Mouse (Mus musculus): Measurements from ENCODE around the gene Plau.
A peak's percentile ranks its signal among the peaks of the same experiment; 100 is the strongest.

The Plau gene

DNA sequence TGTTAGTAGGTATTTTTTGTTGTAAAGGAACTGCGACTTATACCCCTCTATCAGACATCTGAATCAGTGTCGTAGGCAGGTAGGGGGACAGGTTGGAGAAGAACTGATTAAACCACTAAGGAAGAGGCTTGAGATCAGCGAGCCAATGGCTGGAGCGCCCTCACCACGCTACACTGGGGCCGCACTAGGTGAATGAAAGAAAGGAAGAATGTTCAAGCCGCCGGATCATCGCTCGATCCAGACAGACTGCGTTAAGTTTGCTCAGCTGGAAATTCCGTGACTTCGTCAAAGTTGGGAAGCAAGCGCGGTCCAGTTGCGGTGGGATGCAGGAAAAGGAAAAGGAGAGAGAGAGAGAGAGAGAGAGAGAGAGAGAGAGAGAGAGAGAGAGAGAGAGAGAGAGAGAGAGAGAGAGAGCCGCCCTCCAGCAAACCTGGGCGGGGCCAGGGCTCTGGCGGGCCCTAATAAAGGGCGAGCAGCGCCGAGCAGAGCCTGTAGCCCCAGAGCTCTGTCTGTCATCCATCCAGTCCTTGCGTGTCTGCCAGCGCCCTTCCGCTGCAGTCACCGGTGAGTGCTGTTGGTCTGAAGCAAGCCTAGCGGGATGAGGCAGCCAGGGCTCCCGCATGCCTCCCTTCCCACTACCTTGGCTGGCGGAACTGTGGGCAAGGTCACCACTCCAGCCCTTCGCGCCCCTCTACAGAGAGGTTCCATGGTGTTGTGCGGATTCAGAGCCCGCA, at the start of gene Plau:
Gene Plau (plus strand): TSS at position 490 of the 734 bp plus-strand sequence.
- DNase-seq: peak; percentile 17 to 21

- no peak for DNase-seq
These were observed 48.3 kb upstream of the Plau start for GRCm38 (mm10) chr14:20788151-20788550.

- DNase-seq: no peak
These were observed 46.9 kb upstream of the Plau start for GRCm38 (mm10) chr14:20789593-20789992.

DNA sequence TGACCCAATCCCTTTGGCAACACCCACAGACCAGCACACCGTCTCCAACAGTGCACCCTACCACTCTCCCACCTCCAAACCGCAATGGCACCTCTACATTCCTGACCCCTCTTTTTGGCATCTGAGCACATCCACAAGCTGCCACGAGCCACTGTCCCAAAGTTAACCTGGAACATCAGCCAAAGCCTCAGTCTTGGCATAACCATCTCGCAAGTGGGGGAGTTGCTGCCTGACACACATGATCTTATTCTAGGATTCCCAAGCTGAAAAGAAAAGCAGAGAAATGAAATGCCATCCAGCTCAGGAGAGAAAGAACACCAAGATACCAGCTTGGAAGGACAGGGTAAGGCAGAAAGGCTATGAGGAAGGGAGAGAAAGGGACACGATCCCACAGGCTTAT, 46.0 kb upstream of the Plau start:
- no peak for DNase-seq

GRCm38 (mm10) chr14:20790996-20791395, 45.5 kb upstream of the Plau start:
- DNase-seq: no peak

DNA sequence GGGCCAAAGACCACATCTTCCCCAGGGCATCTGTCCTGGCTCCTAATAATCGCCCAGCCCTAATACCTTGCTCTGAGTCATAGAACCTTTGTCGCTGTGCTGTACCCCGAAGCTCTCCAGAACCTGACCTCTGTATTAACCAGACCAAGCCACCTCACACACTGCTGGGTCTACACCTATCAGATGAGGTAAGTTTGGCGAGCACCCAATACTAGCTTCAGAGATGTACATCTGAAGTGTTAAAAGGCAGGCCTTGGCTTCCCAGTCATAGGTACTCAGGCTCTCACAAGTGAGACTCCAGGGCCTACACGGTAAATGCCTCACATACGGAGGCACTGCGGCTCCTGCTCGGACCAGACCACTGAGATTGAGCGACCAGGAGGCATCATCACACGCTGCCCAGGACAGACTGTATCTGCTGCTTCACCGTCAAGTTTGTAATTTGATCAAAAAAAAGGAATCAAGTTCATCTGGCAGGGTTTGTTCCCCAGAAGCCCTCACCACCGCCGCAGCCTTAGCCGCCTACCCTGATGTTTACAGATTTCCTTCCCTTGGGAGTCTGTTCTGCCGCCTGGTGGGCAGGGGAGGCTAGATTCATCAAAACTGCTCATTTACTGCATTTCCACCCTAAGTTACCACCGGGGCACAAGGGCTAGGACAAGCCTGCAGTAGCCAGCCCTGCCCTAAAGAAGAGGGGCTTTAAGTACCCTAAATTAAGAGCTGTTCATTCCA, 44.8 kb upstream of the Plau start:
- DNase-seq: no peak

DNA sequence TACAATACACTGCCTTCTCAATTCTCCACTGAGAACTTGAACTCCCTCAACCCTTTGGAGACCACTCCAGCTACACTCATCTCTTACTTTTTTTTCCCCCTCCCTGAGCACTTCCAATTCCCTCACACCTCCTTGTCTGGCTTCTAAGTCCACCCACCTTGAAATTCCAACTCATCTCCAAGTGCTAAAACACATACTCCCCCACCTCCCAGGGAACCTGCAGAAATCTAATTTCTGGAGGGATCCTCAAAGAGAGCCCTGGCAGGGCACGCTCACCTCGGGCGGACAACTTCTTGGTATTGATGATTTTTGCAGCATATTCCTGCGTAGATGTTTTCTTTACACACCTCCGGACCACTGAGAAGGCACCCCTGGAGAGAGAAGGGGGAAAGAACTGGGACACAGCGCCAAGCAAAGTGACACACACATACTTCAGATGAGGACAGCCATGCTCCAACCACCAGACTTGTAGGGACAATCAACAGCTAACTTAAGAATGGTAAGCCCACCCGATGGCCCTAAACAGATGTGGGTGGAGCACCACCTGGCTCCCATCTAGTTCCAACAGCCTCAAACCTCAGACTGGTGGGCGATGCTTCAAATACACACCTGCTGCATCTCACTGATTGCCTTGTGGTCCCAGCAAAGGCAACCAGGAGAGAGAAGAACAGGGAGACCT, 44.1 kb upstream of the Plau start:
- no peak for DNase-seq

DNA sequence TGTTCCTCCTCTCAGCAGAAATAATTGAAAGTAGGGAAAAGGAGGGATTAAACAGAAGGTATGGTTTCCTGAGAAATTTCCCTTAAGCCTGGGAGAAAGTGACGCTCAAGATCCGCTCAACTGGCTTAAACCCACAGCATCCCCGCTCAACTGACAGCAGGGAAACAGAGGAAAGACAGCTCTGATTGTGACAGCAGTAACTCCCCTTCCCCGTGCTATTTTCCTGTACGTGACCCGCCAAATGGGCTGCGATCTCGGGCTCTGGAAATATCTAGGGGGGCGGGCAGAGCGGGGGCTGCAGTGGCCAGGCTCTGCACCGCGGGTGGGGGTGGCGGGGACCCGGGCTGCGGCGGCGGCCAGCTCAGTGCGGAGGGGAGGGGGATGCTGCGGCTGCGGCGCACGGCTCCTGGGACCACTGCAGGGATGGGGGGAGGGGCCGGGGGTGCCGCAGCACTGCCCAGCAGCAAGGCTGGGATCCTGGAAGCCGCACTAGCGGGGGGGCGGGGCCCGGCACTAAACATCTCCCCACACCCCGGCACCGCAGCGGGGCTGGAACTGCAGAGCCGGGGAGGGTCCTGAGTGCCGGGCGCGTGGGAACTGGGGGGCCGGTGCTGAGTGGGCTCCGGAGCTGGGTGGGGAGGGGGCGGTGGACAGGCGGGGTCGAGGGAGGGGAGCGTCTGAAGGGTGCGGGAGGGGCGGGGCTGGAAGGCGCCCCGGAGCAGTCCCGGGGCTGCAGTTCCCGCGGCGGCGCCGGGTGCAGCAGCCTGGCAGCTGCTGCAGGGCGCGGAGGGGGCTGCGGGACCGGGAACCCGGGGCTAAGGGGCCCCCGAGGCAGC, 43.3 kb upstream of the Plau start:
- DNase-seq: peak in 1 of 2 experiments; percentile 42

GRCm38 (mm10) chr14:20793758-20794531, 42.5 kb upstream of the Plau start, which contains the start of gene Camk2g:
TSS of gene Camk2g (minus strand) at chr14:20794088.
- peak; percentile 74 to 78 for DNase-seq

GRCm38 (mm10) chr14:20794589-20794988, 41.9 kb upstream of the Plau start:
- DNase-seq: no peak

- no peak for DNase-seq
These were observed 40.9 kb upstream of the Plau start for GRCm38 (mm10) chr14:20795423-20796152.

DNA sequence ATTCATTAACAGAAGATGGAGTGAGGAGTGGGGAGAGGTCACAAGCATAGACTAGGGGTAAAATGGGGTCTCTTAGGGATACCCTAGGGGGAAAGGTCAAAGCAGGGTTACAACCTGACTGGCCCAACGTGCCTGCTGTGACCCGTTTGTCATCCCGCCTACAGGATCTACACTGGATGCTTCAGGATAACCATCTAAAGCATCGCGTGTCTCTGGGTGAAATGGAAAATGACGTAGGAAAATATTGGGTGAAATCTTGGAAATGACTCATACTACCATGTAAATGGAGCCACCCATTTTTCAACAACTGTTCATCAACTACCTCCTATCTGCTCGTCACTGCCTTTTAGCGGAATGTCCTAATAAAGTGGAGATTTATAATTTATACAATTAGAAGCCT, 40.3 kb upstream of the Plau start:
- no peak for DNase-seq

- DNase-seq: no peak
These were observed 39.8 kb upstream of the Plau start for GRCm38 (mm10) chr14:20796643-20797042.

DNA sequence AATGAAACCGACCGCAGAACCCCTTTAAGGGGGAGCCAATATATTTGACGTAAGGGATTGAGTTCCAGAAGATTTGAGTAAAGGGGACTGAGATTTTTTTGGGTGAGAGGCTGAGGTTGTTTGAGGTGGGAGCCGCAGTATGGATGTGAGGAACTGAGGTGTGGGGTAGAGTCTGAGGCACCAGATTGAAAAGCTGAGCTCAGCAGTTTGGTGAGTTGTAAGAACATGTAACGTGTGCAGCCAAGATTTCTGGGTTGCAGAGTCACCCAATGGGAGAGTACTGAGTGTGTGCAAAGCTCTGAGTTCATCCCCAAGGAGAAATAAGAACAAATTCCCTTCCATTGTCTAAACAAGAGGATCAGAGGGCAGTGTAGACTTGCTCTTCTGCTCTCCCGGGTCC, 38.2 kb upstream of the Plau start:
- no peak for DNase-seq

- peak; percentile 75 to 77 for DNase-seq
These were observed 37.7 kb upstream of the Plau start for GRCm38 (mm10) chr14:20798761-20799160.

DNA sequence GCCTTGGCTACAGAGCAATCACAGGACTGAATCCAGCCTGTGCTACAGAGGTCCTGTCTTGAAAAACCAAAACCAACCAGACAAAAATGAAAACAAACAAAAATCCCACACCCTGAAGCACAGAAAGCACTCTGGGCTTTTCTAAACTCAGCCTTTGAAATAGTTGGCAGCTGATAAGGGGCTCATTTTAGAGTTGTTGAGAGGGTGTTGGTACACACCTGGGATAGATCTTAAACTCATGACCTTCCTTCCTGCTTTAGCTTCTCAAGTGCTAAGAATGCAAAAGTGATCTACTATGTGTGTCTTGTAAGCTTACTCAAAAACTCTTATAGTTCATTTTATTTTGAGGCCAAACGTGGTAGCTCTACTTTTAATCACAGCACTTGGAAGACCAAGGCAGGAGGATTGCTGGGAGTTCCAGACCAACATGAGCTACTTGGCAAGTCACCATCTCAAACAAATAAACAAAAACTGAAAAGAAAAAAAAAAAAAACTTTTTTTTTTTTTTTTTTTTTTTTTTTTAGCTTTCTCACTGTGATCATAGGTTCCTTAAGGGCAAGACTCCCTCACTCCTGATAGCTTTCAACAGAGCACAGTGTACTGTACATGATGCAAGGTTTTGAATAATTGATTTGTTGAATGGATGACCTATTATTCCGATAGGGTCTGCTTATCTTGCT, 33.4 kb upstream of the Plau start:
- DNase-seq: no peak

- peak in 1 of 2 experiments; percentile 43 for DNase-seq
These were observed 32.9 kb upstream of the Plau start for GRCm38 (mm10) chr14:20803606-20803938.

DNA sequence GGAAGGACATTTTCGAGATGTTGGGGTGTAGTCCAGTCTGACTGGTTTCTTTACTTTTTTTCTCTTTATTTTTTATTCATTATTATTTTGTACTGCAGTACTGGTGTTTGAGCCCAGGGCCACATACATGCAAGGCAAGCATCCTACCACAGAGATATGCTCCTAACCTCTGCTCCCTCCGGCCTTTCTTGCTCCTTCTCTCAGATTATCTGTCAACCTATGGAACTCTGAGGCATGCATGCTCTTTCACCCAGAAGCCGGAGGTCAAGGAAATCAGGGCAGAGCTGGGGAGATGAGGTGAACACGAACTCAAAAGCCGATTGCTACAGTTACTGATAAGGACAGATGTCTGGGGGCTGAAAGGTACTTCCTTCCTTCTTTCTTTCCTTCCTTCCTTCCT, 32.0 kb upstream of the Plau start:
- DNase-seq: no peak

DNA sequence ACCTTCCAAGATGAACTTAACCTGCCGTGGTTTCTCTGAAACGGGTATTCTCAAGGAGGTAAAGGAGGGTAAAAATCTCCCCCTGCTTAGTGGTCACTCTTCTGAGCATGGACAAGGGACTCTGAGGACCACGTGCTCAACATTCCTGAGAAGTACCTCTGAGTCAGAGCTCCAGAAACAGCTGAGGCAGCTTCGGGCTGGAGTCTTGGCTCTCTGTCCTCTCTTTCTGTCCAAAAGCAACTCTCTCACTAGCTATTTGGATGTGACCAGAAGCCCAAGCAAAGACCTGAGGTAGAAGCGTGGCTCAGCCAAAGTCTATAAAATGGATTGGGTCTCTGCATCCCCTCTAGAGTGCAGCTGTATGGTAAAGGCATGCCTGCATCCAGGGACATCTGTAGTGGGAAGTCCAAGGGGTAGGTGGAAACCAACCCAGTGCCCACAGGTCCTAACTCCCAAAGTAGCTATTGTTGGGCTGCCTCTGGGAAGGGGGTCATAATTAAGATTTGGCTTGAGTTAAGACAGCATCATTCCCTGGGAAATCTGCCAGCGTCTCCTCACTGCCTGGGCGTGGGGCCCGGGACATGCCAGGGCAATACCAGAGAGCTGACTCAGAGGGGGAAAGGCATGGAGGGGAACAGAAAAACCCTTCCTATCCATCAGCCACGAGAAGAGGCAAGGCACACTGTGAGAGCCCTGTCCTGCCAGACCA, 31.3 kb upstream of the Plau start:
- DNase-seq: no peak

Measured in thymus, adult 18-20 months (tissue).